Mouse (Mus musculus) c-Kit-positive CD71-positive TER-119-positive erythroid progenitor cells, embryonic 14.5 days (primary cell): ENCODE data around the gene Scaf4.
"Not testable (repeated sequence)": the region's sequence is repeated elsewhere in the genome, so short reads cannot be mapped to it uniquely, and the experiment has no call there.

ENCODE experiments used
- DNase-seq: peaks from one replicate; pipeline ENCODE4 v3.0.0-alpha.2; 2013; ENCODE audit warnings: low spot score

Scaf4 gene

GRCm38 (mm10) chr16:90234617-90235016, 49.7 kb downstream of the Scaf4 start:
- DNase-seq, result peak; percentile 45

GRCm38 (mm10) chr16:90233702-90234101, 50.6 kb downstream of the Scaf4 start:
- no peak for DNase-seq

GRCm38 (mm10) chr16:90231302-90231701, 53.0 kb downstream of the Scaf4 start:
- no peak for DNase-seq

DNA sequence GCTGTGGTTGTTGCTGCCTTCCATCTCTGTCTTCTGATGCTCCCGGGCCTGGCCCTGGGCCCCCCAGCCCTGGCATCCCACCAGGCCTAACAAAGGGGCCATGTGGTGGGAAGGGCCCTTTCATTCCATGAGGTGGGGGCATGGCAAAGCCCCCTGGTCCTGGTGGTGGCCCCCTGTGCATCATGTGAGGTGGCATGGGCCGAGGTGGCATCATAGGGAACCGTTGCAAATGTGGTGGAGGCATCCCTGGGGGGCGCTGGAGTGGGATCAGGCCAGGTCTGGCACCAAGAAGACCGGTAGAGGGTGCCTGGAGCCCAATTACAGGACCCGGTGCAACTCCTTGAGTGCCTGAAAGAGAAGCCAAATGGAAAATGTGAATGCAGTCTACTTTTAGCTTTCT, 54.4 kb downstream of the Scaf4 start:
- no peak for DNase-seq

DNA sequence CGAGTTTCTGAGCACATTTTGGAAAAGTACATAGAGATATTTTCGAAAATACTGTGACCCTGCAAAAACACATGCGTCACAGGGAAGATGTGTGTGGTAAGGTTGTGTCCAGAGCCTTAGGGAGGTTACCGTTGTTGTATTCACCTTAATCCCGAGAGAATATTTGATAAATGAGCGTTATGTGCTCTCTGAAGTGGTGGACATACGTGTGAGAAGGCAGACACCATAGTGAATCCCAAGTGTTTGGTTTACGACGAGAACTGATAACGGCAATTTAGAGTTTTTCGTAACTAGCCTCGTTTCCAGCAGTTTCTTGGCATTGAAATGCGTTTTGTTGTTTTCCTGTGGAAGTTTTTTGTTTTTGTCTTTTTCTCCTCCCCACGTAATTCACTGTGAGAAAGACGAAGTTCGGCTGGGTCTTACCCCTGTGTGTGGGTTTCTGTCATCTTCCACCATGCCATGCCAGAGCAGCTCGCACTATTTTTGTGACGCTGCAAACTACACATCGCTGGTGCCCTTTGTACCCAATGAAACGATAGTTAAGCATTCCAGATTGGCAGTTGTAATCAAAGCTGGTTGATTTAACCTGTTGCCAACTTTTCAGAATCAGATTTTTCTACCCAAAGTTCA, 62.7 kb downstream of the Scaf4 start:
- DNase-seq, result no peak

GRCm38 (mm10) chr16:90220892-90221431, 63.3 kb downstream of the Scaf4 start:
- no peak for DNase-seq

DNA sequence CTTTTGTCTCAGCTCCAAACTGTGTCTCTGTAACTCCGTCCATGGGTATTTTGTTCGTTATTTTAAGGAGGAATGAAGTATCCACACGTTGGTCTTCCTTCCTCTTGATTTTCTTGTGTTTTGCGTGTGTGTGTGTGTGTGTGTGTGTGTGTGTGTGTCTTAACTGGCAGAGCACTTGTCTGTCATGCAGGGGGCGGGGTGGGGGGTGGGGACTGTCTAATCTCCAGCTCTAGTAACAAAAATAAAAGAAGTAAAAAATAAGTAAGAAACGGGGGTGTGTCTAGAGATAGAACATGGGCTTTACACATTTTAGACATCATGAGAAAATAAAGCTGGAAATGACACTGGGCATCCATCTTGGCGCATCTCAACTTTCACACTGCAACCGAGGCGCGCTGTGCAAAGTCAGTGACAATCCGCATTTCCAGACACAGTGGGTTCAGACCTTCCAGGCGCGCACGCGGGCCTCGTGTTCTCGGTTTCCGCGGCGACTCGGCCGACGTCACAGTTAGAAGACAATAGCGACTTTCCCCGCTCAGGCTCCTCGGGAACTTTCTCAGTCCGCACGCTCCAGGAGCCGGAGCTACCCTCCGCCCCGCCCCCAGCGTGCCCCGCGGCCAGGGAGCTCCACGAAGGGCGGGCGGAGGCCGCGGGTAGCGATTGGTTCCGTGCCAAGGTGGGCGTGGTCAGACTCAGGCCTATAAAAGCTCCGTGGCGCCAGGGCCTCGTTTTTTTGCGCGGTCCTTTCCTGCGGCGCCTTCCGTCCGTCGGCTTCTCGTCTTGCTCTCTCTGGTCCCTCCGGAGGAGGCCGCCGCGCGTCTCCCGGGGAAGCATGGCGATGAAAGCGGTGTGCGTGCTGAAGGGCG, 64.0 kb downstream of the Scaf4 start, which contains the start of gene Sod1:
Sod1 (plus strand) TSS at position 729 of the 866 bp plus-strand sequence.
- DNase-seq, result peak; percentile 92

DNA sequence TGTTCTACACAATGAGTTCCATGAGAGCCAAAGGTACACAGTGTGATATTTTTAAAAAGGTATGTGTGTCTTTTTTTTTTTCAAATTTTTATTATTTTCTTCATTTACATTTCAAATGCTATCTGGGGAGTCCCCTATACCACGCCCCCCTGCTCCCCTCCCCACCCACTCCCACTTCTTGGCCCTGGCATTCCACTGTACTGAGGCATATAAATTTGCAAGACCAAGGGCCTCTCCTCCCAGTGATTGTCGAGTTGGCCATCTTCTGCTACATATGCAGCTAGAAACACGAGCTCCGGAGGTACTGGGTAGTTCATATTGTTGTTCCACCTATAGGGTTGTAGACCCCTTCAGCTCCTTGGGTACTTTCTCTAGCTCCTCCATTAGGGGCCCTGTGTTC, 64.9 kb downstream of the Scaf4 start:
- DNase-seq, result not testable (repeated sequence)

DNA sequence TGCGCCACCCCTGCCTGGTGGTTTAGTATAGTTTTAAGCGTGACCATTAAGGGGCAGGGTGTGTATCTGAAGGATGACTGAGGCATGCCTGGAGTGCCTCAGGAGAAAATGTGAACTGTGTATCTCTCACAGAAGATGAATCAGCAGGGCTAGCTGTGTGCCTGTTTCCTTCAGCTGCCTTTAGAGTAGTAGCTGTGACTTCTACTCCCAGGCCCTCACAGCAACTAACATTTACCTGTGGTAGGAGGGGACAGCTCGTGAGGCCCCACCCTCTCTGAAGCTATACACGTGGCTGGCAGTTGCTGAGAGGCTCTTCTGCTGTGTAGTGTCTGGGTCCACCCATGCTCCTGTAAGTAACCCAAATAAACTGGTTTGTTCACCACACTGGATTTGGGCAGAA, 66.4 kb downstream of the Scaf4 start:
- DNase-seq, result no peak

- no peak for DNase-seq
These were observed 66.9 kb downstream of the Scaf4 start for GRCm38 (mm10) chr16:90217356-90217755.

DNA sequence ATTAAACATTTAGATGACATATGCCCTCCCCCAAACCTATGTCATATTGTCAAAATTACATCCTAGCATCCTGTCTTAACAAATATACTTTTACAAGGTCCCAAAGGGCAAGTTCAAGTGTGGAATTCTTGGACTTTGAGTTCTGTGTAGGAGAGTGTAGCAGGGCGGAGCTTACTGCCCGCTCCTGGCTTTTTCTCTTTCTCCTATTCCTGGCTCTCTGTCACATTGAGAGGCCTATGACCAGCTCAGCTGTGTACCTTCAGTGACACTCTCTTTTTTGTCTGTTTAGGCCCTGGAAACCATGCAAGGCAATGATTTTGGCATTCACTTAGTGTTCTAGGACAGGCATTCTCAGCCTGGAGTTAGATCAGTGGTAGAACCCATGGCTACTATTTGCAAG, 67.9 kb downstream of the Scaf4 start:
- DNase-seq, result no peak

DNA sequence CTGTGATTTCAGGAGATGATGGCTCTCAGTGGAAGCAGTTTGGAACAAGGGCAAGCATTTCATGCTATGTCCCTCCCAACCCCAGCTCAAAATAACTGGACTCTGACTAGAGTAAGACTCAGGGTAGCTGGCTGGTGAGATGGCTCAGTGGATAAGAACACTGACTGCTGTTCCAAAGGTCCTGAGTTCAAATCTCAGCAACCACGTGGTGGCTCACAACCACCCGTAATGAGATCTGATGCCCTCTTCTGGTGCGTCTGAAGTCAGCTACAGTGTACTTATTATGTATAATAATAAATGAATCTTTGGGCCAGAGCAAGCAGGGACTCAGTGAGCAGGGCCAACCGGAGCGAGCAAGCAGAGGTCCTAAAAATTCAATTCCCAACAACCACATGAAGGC, 68.4 kb downstream of the Scaf4 start:
- DNase-seq, result not testable (repeated sequence)

GRCm38 (mm10) chr16:90214731-90215565, 69.4 kb downstream of the Scaf4 start:
- no peak for DNase-seq

- DNase-seq, result peak; percentile 68
These were observed 70.6 kb downstream of the Scaf4 start for GRCm38 (mm10) chr16:90213477-90214339.

DNA sequence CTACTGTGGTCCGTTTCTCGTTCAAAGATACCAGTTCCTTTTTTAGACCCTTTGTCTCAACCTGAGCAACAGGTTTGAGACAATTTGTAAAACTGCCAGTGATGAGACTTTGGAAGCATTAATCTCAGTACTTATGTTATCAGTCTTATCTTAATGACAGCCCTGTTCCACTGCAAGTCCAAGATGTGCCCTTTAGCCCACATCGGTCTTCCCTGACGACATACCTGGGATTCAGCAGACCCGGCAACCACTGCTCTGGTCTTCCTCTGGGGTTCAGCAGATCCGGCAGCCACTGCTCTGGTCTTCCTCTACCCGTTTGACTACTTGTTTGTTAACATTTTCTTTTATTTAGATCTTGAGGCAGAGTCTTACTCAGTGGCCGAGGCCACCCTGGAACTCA, 72.5 kb downstream of the Scaf4 start:
- no peak for DNase-seq

DNA sequence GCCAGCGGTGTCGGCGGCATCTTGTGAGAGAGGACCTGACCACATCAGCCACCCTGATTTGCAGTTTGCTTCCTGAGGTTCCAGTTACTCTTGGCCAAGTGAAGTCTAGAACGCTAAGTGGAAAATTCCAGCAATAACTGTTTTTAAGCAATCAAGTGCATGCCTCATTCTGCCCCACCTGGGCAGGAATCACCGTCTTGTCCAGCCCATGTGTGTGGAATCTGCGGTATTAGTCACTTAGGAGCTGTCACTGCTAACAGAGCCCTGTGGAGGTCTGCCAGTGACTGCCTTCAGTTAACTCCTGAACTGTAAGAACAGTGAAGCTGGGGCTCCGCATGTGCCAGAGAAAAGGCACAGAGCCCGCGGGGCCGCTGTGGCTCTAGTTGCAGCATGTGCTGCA, 73.6 kb downstream of the Scaf4 start:
- no peak for DNase-seq

- DNase-seq, result no peak
These were observed 75.3 kb downstream of the Scaf4 start for GRCm38 (mm10) chr16:90208996-90209395.

DNA sequence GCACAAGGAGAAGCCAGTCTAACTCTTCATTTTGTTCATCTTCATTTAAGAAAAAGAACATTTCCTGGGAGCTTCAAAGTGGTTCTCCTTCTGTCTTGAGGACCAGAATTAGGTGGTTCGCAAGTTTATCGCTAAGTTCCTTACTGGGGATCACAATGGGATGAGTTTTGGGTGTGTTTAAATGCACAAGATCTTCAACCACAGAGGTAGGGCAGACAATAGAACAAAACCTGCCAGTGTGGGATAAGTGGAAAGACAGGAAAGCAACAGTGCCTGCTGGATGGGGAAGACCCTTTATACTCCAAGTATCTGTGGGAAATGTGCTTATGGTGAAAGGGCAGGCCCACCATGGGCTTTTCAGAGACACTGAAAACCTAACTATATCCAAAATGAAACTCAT, 79.4 kb downstream of the Scaf4 start:
- no peak for DNase-seq

GRCm38 (mm10) chr16:90203226-90203962, 80.9 kb downstream of the Scaf4 start:
- no peak for DNase-seq

- no peak for DNase-seq
These were observed 82.2 kb downstream of the Scaf4 start for GRCm38 (mm10) chr16:90202140-90202539.

DNA sequence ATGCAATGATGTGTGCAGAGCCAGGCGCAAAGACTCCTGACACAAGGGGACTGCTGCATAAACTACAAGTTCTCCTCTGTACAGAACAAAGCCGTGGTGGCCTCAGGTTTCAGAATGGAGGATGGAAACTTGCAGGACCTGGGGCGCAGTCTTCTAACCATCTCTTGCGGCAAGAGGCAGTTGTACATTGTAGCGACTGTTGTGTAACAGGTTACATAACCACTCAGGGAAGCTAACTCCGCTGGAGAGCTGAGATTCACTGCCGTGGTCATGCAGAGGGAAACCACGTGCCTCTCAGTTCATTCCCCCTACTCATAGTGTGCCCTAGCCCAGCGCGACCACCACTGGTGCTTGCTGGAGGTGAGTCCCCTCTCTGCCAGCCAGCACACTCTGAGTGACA, 85.1 kb downstream of the Scaf4 start:
- no peak for DNase-seq
